Mouse (Mus musculus): ENCODE measurements around the gene Gm37240.

GRCm38 (mm10) chr3:84735716-84736115, 1151.6 kb downstream of the Gm37240 start:
- TF ChIP-seq CTCF (IDR thresholded peaks at IDR 0.05; ENCODE audit: low read depth): no peak
- TF ChIP-seq EP300 (optimal IDR thresholded peaks at IDR 0.05): no peak
